Comparison of ENCODE assay signal across 12 mouse cellular contexts in genomic region chr6:49159971-49160370, GRCm38 (mm10).
"Had no signal": no experiment of that assay in that cellular context is flagged by ENCODE, and none has a peak within 500 bp of the region (broad histone marks: within the 10 kb centered on the region; RNA-seq: fewer than 3 reads in every experiment).

No protein-coding gene starts in this region.

- H3K27me3 ChIP-seq: midbrain, embryonic 12.5 days; neural tube, embryonic 12.5 days had no signal

- H3K36me3 ChIP-seq: neural tube, embryonic 12.5 days had no signal

- DNase-seq: lung, adult 18-20 months; lung, embryonic 14.5 days; lung, postnatal 10 days; lung, postnatal 4 days; midbrain, embryonic 14.5 days; right cerebral cortex, postnatal 14 days; thymus, adult 18-20 months; thymus, postnatal 14 days; thymus, postnatal 36 days had no signal

- ATAC-seq: midbrain, embryonic 16.5 days had no signal
